Mouse (Mus musculus) kidney, embryonic 16.5 days (tissue): ENCODE measurements around the gene Crtc3. TPM values are rescaled to one million over a fixed set of nuclear protein-coding genes. Genes with fewer than 3 reads are reported as not detected.
A peak's percentile ranks its signal among the peaks of the same experiment; 100 is the strongest.

Source experiments
- ATAC-seq: fragments of 200-750 bp; cut with Nextera tagmentation; 2 replicates; pipeline ENCODE4 v1.8.0; 2017; ENCODE audit warnings: moderate TSS enrichment; ENCODE audit not compliant: low FRiP score, low TSS enrichment
- H3K27ac ChIP-seq: fragments of 300-500 bp; sonication (generic); 2 replicates; pipeline ENCODE4 v1.5.1; 2014; ENCODE audit warnings: low read length
- H3K27me3 ChIP-seq: fragments of 300-500 bp; sonication (generic); 2 replicates; pipeline ENCODE4 v1.6.1; 2014; ENCODE audit warnings: low read length, control low read depth, mixed read lengths; ENCODE audit not compliant: insufficient read depth
- H3K36me3 ChIP-seq: fragments of 300-500 bp; sonication (generic); 2 replicates; pipeline ENCODE4 v1.6.1; 2014; ENCODE audit warnings: low read length, control low read depth, mixed read lengths; ENCODE audit not compliant: insufficient read depth
- H3K4me1 ChIP-seq: fragments of 300-500 bp; sonication (generic); 2 replicates; pipeline ENCODE4 v1.6.1; 2014; ENCODE audit warnings: low read length, control low read depth, mixed read lengths; ENCODE audit not compliant: insufficient read depth
- H3K4me2 ChIP-seq: fragments of 300-500 bp; sonication (generic); replicated peaks from 2 replicates; pipeline ENCODE4 v1.6.1; 2014; ENCODE audit warnings: low read depth, low read length
- H3K4me3 ChIP-seq: fragments of 300-500 bp; sonication (generic); 2 replicates; pipeline ENCODE4 v1.5.1; 2014; ENCODE audit warnings: mild to moderate bottlenecking, low read length
- H3K9ac ChIP-seq: fragments of 300-500 bp; sonication (generic); replicated peaks from 2 replicates; pipeline ENCODE4 v1.6.1; 2014; ENCODE audit warnings: low read length
- H3K9me3 ChIP-seq: fragments of 300-500 bp; sonication (generic); 2 replicates; pipeline ENCODE4 v1.6.1; 2016; ENCODE audit warnings: low read length, control low read depth
- WGBS: fragments of 180-500 bp; shearing (Covaris S2); extraction: QIAGEN DNeasy Blood & Tissue Kit; methylation state at CpG from one replicate; pipeline ENCODE4 v1.1.7; 2014; 5-methylcytosine and 5-hydroxymethylcytosine counted together
- polyA plus RNA-seq: library from polyadenylated mRNA; unstranded; fragments of >200 nt; fragmentation: Nextera tagmentation; extraction: Ambion mirVana; gene quantifications from 2 replicates; pipeline ENCODE4 v1.2.1, GENCODE M21; 2015

The Crtc3 gene
- polyA plus RNA-seq, 1 experiment from 2014 or later: 18.5 TPM

- no peak overlapping the region for H3K27ac ChIP-seq
- no peak overlapping the region for H3K4me3 ChIP-seq
- H3K27me3 ChIP-seq: no peaks in the 10 kb centered on the region
- no peaks in the 10 kb centered on the region for H3K9me3 ChIP-seq
- no peak overlapping the region for H3K9ac ChIP-seq
- no peak overlapping the region for H3K4me2 ChIP-seq
- ATAC-seq: no peak
- H3K36me3 ChIP-seq: peaks cover 23% of the 10 kb centered on the region
- H3K4me1 ChIP-seq: no peaks in the 10 kb centered on the region
- 90% methylated on average over 13 of the region's 13 CpGs for WGBS
Measured at GRCm38 (mm10) chr7:80598436-80598985, 90.2 kb downstream of the Crtc3 start.

- no peaks in the 10 kb centered on the region for H3K4me1 ChIP-seq
- no peak for ATAC-seq
- H3K9me3 ChIP-seq: no peaks in the 10 kb centered on the region
- 91% methylated on average over 5 of the region's 5 CpGs for WGBS
- no peak overlapping the region for H3K9ac ChIP-seq
- no peak overlapping the region for H3K27ac ChIP-seq
- no peaks in the 10 kb centered on the region for H3K27me3 ChIP-seq
- H3K4me2 ChIP-seq: no peak overlapping the region
- peaks cover 28% of the 10 kb centered on the region for H3K36me3 ChIP-seq
- no peak overlapping the region for H3K4me3 ChIP-seq
Measured at GRCm38 (mm10) chr7:80597900-80598299, 90.8 kb downstream of the Crtc3 start.

- Histone ChIP-seq H3K27ac (no peak overlapping the region), H3K36me3 (peaks cover 49% of the 10 kb centered on the region), H3K4me1 (peaks cover 22% of the 10 kb centered on the region), H3K9me3 (no peaks in the 10 kb centered on the region), H3K27me3 (no peaks in the 10 kb centered on the region), H3K9ac (no peak overlapping the region), H3K4me3 (no peak overlapping the region), H3K4me2 (no peak overlapping the region)
- ATAC-seq: no peak
- WGBS: 89% methylated on average over 16 of the region's 16 CpGs
Measured at GRCm38 (mm10) chr7:80589054-80589746, 99.5 kb downstream of the Crtc3 start.

- peak; percentile 49 for ATAC-seq
- 9% methylated on average over 10 of the region's 10 CpGs for WGBS
- peak overlapping the region; percentile 28; the same call in 1 of the 2 replicates for H3K9ac ChIP-seq
- peaks cover 25% of the 10 kb centered on the region for H3K4me1 ChIP-seq
- H3K27me3 ChIP-seq: no peaks in the 10 kb centered on the region
- peak overlapping the region; percentile 20 for H3K4me3 ChIP-seq
- H3K27ac ChIP-seq: peak overlapping the region; percentile 51
- H3K9me3 ChIP-seq: no peaks in the 10 kb centered on the region
- H3K4me2 ChIP-seq: peak overlapping the region; percentile 41
- H3K36me3 ChIP-seq: peaks cover 37% of the 10 kb centered on the region
Measured at GRCm38 (mm10) chr7:80587684-80588083, 101.0 kb downstream of the Crtc3 start.

- Histone ChIP-seq H3K4me3 (peak overlapping the region; percentile 20), H3K9me3 (no peaks in the 10 kb centered on the region), H3K4me1 (peaks cover 28% of the 10 kb centered on the region), H3K4me2 (peak overlapping the region; percentile 41), H3K9ac (peak overlapping the region; percentile 28), H3K27me3 (no peaks in the 10 kb centered on the region), H3K36me3 (peaks cover 31% of the 10 kb centered on the region), H3K27ac (peak overlapping the region; percentile 84)
- ATAC-seq: peak; percentile 58
- WGBS: 12% methylated on average over 27 of the region's 29 CpGs
Measured at GRCm38 (mm10) chr7:80586681-80587660, 101.7 kb downstream of the Crtc3 start.

- Histone ChIP-seq H3K4me3 (no peak overlapping the region), H3K4me1 (peaks cover 28% of the 10 kb centered on the region), H3K36me3 (peaks cover 23% of the 10 kb centered on the region), H3K4me2 (no peak overlapping the region), H3K9me3 (no peaks in the 10 kb centered on the region), H3K9ac (peak overlapping the region; percentile 25; the same call in 1 of the 2 replicates), H3K27ac (peak overlapping the region; percentile 84), H3K27me3 (no peaks in the 10 kb centered on the region)
- WGBS: 38% methylated on average over 4 of the region's 4 CpGs
- ATAC-seq: no peak
Measured at GRCm38 (mm10) chr7:80586161-80586560, 102.5 kb downstream of the Crtc3 start.

- 75% methylated on average over 9 of the region's 9 CpGs for WGBS
- H3K4me1 ChIP-seq: peaks cover 28% of the 10 kb centered on the region
- ATAC-seq: no peak
- H3K27me3 ChIP-seq: no peaks in the 10 kb centered on the region
- no peak overlapping the region for H3K9ac ChIP-seq
- peaks cover 15% of the 10 kb centered on the region; the same call in 1 of the 2 replicates for H3K36me3 ChIP-seq
- H3K9me3 ChIP-seq: no peaks in the 10 kb centered on the region
- H3K27ac ChIP-seq: no peak overlapping the region
- no peak overlapping the region for H3K4me2 ChIP-seq
- H3K4me3 ChIP-seq: no peak overlapping the region
Measured at GRCm38 (mm10) chr7:80585380-80585779, 103.3 kb downstream of the Crtc3 start.

GRCm38 (mm10) chr7:80583981-80584380 lies 104.7 kb downstream of the Crtc3 start:
- Histone ChIP-seq H3K9ac (no peak overlapping the region), H3K4me3 (no peak overlapping the region), H3K27me3 (no peaks in the 10 kb centered on the region), H3K4me2 (no peak overlapping the region), H3K36me3 (peaks cover 4% of the 10 kb centered on the region; the same call in 1 of the 2 replicates), H3K4me1 (peaks cover 28% of the 10 kb centered on the region), H3K27ac (no peak overlapping the region), H3K9me3 (no peaks in the 10 kb centered on the region)
- ATAC-seq: no peak; the same call in 1 of the 2 replicates
- 27% methylated on average over 6 of the region's 6 CpGs for WGBS

- peak overlapping the region; percentile 51; the same call in 1 of the 2 replicates for H3K27ac ChIP-seq
- peaks cover 25% of the 10 kb centered on the region for H3K4me1 ChIP-seq
- H3K9ac ChIP-seq: peak overlapping the region; percentile 31; the same call in 1 of the 2 replicates
- no peaks in the 10 kb centered on the region for H3K36me3 ChIP-seq
- 37% methylated on average over 20 of the region's 20 CpGs for WGBS
- H3K9me3 ChIP-seq: no peaks in the 10 kb centered on the region
- 0 out of 2 replicates have a peak, but pooled peaks have one; percentile 39 for ATAC-seq
- no peaks in the 10 kb centered on the region for H3K27me3 ChIP-seq
- H3K4me3 ChIP-seq: peak overlapping the region; percentile 7; the same call in 1 of the 2 replicates
- H3K4me2 ChIP-seq: peak overlapping the region; percentile 45
Measured at GRCm38 (mm10) chr7:80582821-80583451, 105.7 kb downstream of the Crtc3 start.
